Mouse (Mus musculus) kidney, embryonic 14.5 days (tissue): ENCODE data around the gene Chn2. TPM values are rescaled to one million over a fixed set of nuclear protein-coding genes. Genes with fewer than 3 reads are reported as not detected.

Experiments used
- ATAC-seq: fragments of 200-750 bp; cut with Nextera tagmentation; 2 replicates; pipeline ENCODE4 v1.8.0; 2017; ENCODE audit warnings: moderate number of reproducible peaks, mild to moderate bottlenecking, moderate TSS enrichment, moderate library complexity; ENCODE audit not compliant: low FRiP score, low TSS enrichment
- H3K27ac ChIP-seq: fragments of 300-500 bp; sonication (generic); 2 replicates; pipeline ENCODE4 v1.5.1; 2014; ENCODE audit warnings: low read depth, mild to moderate bottlenecking, low read length, moderate library complexity, mixed read lengths
- H3K27me3 ChIP-seq: fragments of 300-500 bp; sonication (generic); 2 replicates; pipeline ENCODE4 v1.6.1; 2014; ENCODE audit warnings: mild to moderate bottlenecking, low read length; ENCODE audit not compliant: control insufficient read depth, insufficient read depth
- H3K36me3 ChIP-seq: fragments of 300-500 bp; sonication (generic); 2 replicates; pipeline ENCODE4 v1.6.1; 2014; ENCODE audit warnings: low read length, mixed read lengths; ENCODE audit not compliant: control insufficient read depth, insufficient read depth
- H3K4me1 ChIP-seq: fragments of 300-500 bp; sonication (generic); 2 replicates; pipeline ENCODE4 v1.6.1; 2014; ENCODE audit warnings: low read length, mixed read lengths; ENCODE audit not compliant: control insufficient read depth, insufficient read depth
- H3K4me2 ChIP-seq: fragments of 300-500 bp; sonication (generic); replicated peaks from 2 replicates; pipeline ENCODE4 v1.6.1; 2014; ENCODE audit warnings: low read depth, mild to moderate bottlenecking, low read length
- H3K4me3 ChIP-seq: fragments of 300-500 bp; sonication (generic); 2 replicates; pipeline ENCODE4 v1.5.1; 2014; ENCODE audit warnings: mild to moderate bottlenecking, low read length
- H3K9ac ChIP-seq: fragments of 300-500 bp; sonication (generic); 2 replicates; pipeline ENCODE4 v1.6.1; 2014; ENCODE audit warnings: low read depth, mild to moderate bottlenecking, low read length, moderate library complexity
- H3K9me3 ChIP-seq: fragments of 300-500 bp; sonication (generic); 2 replicates; pipeline ENCODE4 v1.6.1; 2016; ENCODE audit warnings: low read length; ENCODE audit not compliant: control insufficient read depth
- WGBS: fragments of 180-500 bp; shearing (Covaris S2); extraction: QIAGEN DNeasy Blood & Tissue Kit; methylation state at CpG from one replicate; pipeline ENCODE4 v1.1.7; 2014; 5-methylcytosine and 5-hydroxymethylcytosine counted together
- polyA plus RNA-seq: library from polyadenylated mRNA; unstranded; fragments of >200 nt; fragmentation: Nextera tagmentation; extraction: Ambion mirVana; gene quantifications from 2 replicates; pipeline ENCODE4 v1.2.1, GENCODE M21; 2014

The Chn2 gene
- polyA plus RNA-seq, 1 experiment from 2014 or later = 17.3 TPM

- Histone ChIP-seq H3K27ac (no peak overlapping the region), H3K9me3 (no peaks in the 10 kb centered on the region), H3K4me2 (no peak overlapping the region), H3K4me1 (no peaks in the 10 kb centered on the region), H3K27me3 (no peaks in the 10 kb centered on the region), H3K36me3 (no peaks in the 10 kb centered on the region), H3K4me3 (no peak overlapping the region), H3K9ac (no peak overlapping the region)
- WGBS = 58% methylated on average over 5 of the region's 5 CpGs
- ATAC-seq = no peak
Observed at GRCm38 (mm10) chr6:54125536-54125935, 86.2 kb downstream of the Chn2 start.

- WGBS = 90% methylated on average over 9 of the region's 9 CpGs
- no peak for ATAC-seq
- no peak overlapping the region for H3K9ac ChIP-seq
Observed at GRCm38 (mm10) chr6:54126225-54126992, 87.1 kb downstream of the Chn2 start.

GRCm38 (mm10) chr6:54126993-54127697 is 87.8 kb downstream of the Chn2 start:
- no peaks in the 10 kb centered on the region for H3K36me3 ChIP-seq
- H3K9ac ChIP-seq = no peak overlapping the region
- ATAC-seq = no peak
- no peaks in the 10 kb centered on the region for H3K9me3 ChIP-seq
- H3K4me3 ChIP-seq = no peak overlapping the region
- H3K4me1 ChIP-seq = no peaks in the 10 kb centered on the region
- H3K4me2 ChIP-seq = no peak overlapping the region
- no peak overlapping the region for H3K27ac ChIP-seq
- H3K27me3 ChIP-seq = no peaks in the 10 kb centered on the region
- WGBS = 89% methylated on average over 11 of the region's 11 CpGs

More at GRCm38 (mm10) chr6:54126225-54126992, 87.1 kb downstream of the Chn2 start:
- H3K4me3 ChIP-seq = no peak overlapping the region
- no peaks in the 10 kb centered on the region for H3K36me3 ChIP-seq
- H3K27me3 ChIP-seq = no peaks in the 10 kb centered on the region
- H3K4me2 ChIP-seq = no peak overlapping the region
- no peaks in the 10 kb centered on the region for H3K9me3 ChIP-seq
- no peaks in the 10 kb centered on the region for H3K4me1 ChIP-seq
- H3K27ac ChIP-seq = no peak overlapping the region

- Histone ChIP-seq H3K36me3 (no peaks in the 10 kb centered on the region), H3K4me1 (no peaks in the 10 kb centered on the region), H3K4me3 (no peak overlapping the region), H3K27ac (no peak overlapping the region), H3K27me3 (no peaks in the 10 kb centered on the region), H3K4me2 (no peak overlapping the region), H3K9me3 (no peaks in the 10 kb centered on the region), H3K9ac (no peak overlapping the region)
- ATAC-seq = no peak
- WGBS = 83% methylated on average over 1 of the region's 1 CpGs
Observed at GRCm38 (mm10) chr6:54128702-54129101, 89.3 kb downstream of the Chn2 start.

GRCm38 (mm10) chr6:54129570-54129969 is 90.2 kb downstream of the Chn2 start:
- Histone ChIP-seq H3K4me1 (no peaks in the 10 kb centered on the region), H3K27me3 (no peaks in the 10 kb centered on the region), H3K36me3 (no peaks in the 10 kb centered on the region), H3K4me2 (no peak overlapping the region), H3K9ac (no peak overlapping the region), H3K9me3 (no peaks in the 10 kb centered on the region), H3K4me3 (no peak overlapping the region), H3K27ac (no peak overlapping the region)
- no peak for ATAC-seq
- WGBS = 78% methylated on average over 2 of the region's 2 CpGs

GRCm38 (mm10) chr6:54130881-54131280 is 91.5 kb downstream of the Chn2 start:
- no peaks in the 10 kb centered on the region for H3K9me3 ChIP-seq
- H3K9ac ChIP-seq = no peak overlapping the region
- no peak overlapping the region for H3K4me2 ChIP-seq
- H3K27ac ChIP-seq = no peak overlapping the region
- H3K4me1 ChIP-seq = no peaks in the 10 kb centered on the region
- no peak overlapping the region for H3K4me3 ChIP-seq
- no peak for ATAC-seq
- WGBS = 78% methylated on average over 3 of the region's 3 CpGs
- no peaks in the 10 kb centered on the region for H3K27me3 ChIP-seq
- H3K36me3 ChIP-seq = no peaks in the 10 kb centered on the region

- H3K36me3 ChIP-seq = no peaks in the 10 kb centered on the region
- no peaks in the 10 kb centered on the region for H3K4me1 ChIP-seq
- no peak for ATAC-seq
- H3K9ac ChIP-seq = no peak overlapping the region
- H3K27ac ChIP-seq = no peak overlapping the region
- no peaks in the 10 kb centered on the region for H3K27me3 ChIP-seq
- no peak overlapping the region for H3K4me3 ChIP-seq
- H3K9me3 ChIP-seq = no peaks in the 10 kb centered on the region
- H3K4me2 ChIP-seq = no peak overlapping the region
- 82% methylated on average over 1 of the region's 1 CpGs for WGBS
Observed at GRCm38 (mm10) chr6:54132576-54132975, 93.2 kb downstream of the Chn2 start.

GRCm38 (mm10) chr6:54133231-54133630 is 93.9 kb downstream of the Chn2 start:
- ATAC-seq = no peak
- Histone ChIP-seq H3K27ac (no peak overlapping the region), H3K36me3 (no peaks in the 10 kb centered on the region), H3K4me2 (no peak overlapping the region), H3K4me3 (no peak overlapping the region), H3K27me3 (no peaks in the 10 kb centered on the region), H3K9ac (no peak overlapping the region), H3K9me3 (no peaks in the 10 kb centered on the region), H3K4me1 (no peaks in the 10 kb centered on the region)
- WGBS = 73% methylated on average over 5 of the region's 5 CpGs

- Histone ChIP-seq H3K27me3 (no peaks in the 10 kb centered on the region), H3K4me1 (no peaks in the 10 kb centered on the region), H3K4me3 (no peak overlapping the region), H3K9ac (no peak overlapping the region), H3K36me3 (no peaks in the 10 kb centered on the region), H3K9me3 (no peaks in the 10 kb centered on the region), H3K4me2 (no peak overlapping the region), H3K27ac (no peak overlapping the region)
- ATAC-seq = no peak
- WGBS = 93% methylated on average over 9 of the region's 9 CpGs
Observed at GRCm38 (mm10) chr6:54138157-54138556, 98.8 kb downstream of the Chn2 start.
